Mouse (Mus musculus) neural tube, embryonic 11.5 days (tissue): ENCODE measurements at regions not wholly inside any gene's neighbourhood (a gene's known extent, or its start where the extent isn't known, plus 50 kb on each side); places are given as distances from the start of the nearest gene placed in this dataset.
A peak's percentile ranks its signal among the peaks of the same experiment; 100 is the strongest.

Experiments used
- ATAC-seq: fragments of 200-750 bp; cut with Nextera tagmentation; 2 replicates; pipeline ENCODE4 v1.8.0; 2017; ENCODE audit warnings: moderate number of reproducible peaks, mild to moderate bottlenecking, moderate TSS enrichment, moderate library complexity; ENCODE audit not compliant: insufficient read depth, low FRiP score, low TSS enrichment
- DNase-seq: peaks from one replicate; pipeline ENCODE4 v3.0.0-alpha.2; 2015; ENCODE audit warnings: low spot score
- H3K27ac ChIP-seq: fragments of 300-500 bp; sonication (generic); 2 replicates; pipeline ENCODE4 v1.5.1; 2014; ENCODE audit warnings: low read depth, mild to moderate bottlenecking, low read length
- H3K27me3 ChIP-seq: fragments of 300-500 bp; sonication (generic); 2 replicates; pipeline ENCODE4 v1.6.1; 2014; ENCODE audit warnings: mild to moderate bottlenecking, low read length, mixed read lengths; ENCODE audit not compliant: control insufficient read depth, insufficient read depth
- H3K36me3 ChIP-seq: fragments of 300-500 bp; sonication (generic); 2 replicates; pipeline ENCODE4 v1.6.1; 2014; ENCODE audit warnings: mild to moderate bottlenecking, low read length, moderate library complexity, mixed read lengths; ENCODE audit not compliant: control insufficient read depth, insufficient read depth
- H3K4me1 ChIP-seq: fragments of 300-500 bp; sonication (generic); 2 replicates; pipeline ENCODE4 v1.6.1; 2014; ENCODE audit warnings: low read length, mixed read lengths; ENCODE audit not compliant: control insufficient read depth, insufficient read depth
- H3K4me2 ChIP-seq: fragments of 300-500 bp; sonication (generic); 2 replicates; pipeline ENCODE4 v1.6.1; 2014; ENCODE audit warnings: low read depth, mild to moderate bottlenecking, moderate library complexity
- H3K4me3 ChIP-seq: fragments of 300-500 bp; sonication (generic); 2 replicates; pipeline ENCODE4 v1.5.1; 2014; ENCODE audit warnings: low read depth, low read length
- H3K9ac ChIP-seq: fragments of 300-500 bp; sonication (generic); 2 replicates; pipeline ENCODE4 v1.6.1; 2014; ENCODE audit warnings: mild to moderate bottlenecking, low read length
- H3K9me3 ChIP-seq: fragments of 300-500 bp; sonication (generic); 2 replicates; pipeline ENCODE4 v1.6.1; 2016; ENCODE audit warnings: low read length; ENCODE audit not compliant: control insufficient read depth
- WGBS: fragments of 180-500 bp; shearing (Covaris S2); extraction: QIAGEN DNeasy Blood & Tissue Kit; methylation state at CpG from one replicate; pipeline ENCODE4 v1.1.7; 2014; 5-methylcytosine and 5-hydroxymethylcytosine counted together

- Histone ChIP-seq H3K4me3 (no peak overlapping the region), H3K9me3 (no peaks in the 10 kb centered on the region), H3K9ac (no peak overlapping the region; the same call in 1 of the 2 replicates), H3K4me1 (no peaks in the 10 kb centered on the region), H3K4me2 (no peak overlapping the region), H3K27ac (no peak overlapping the region), H3K36me3 (no peaks in the 10 kb centered on the region), H3K27me3 (no peaks in the 10 kb centered on the region)
- DNase-seq, result peak; percentile 41
- no peak for ATAC-seq
- WGBS, result 23% methylated on average over 5 of the region's 5 CpGs
These were observed 338.4 kb downstream of the Rnd3 start for GRCm38 (mm10) chr2:50810336-50811066.

GRCm38 (mm10) chr2:50809823-50810222, 339.1 kb downstream of the Rnd3 start:
- H3K27ac ChIP-seq, result no peak overlapping the region
- H3K36me3 ChIP-seq, result no peaks in the 10 kb centered on the region
- WGBS, result 58% methylated on average over 3 of the region's 3 CpGs
- DNase-seq, result no peak
- no peak overlapping the region for H3K9ac ChIP-seq
- H3K27me3 ChIP-seq, result no peaks in the 10 kb centered on the region
- H3K4me3 ChIP-seq, result no peak overlapping the region
- no peaks in the 10 kb centered on the region for H3K9me3 ChIP-seq
- H3K4me2 ChIP-seq, result no peak overlapping the region
- no peak for ATAC-seq
- no peaks in the 10 kb centered on the region for H3K4me1 ChIP-seq

- no peak overlapping the region for H3K9ac ChIP-seq
- no peak for DNase-seq
- H3K4me2 ChIP-seq, result no peak overlapping the region
- ATAC-seq, result no peak
- no peaks in the 10 kb centered on the region for H3K36me3 ChIP-seq
- no peaks in the 10 kb centered on the region for H3K4me1 ChIP-seq
- H3K27me3 ChIP-seq, result no peaks in the 10 kb centered on the region
- WGBS, result 89% methylated on average over 6 of the region's 6 CpGs
- H3K4me3 ChIP-seq, result no peak overlapping the region
- no peaks in the 10 kb centered on the region for H3K9me3 ChIP-seq
- H3K27ac ChIP-seq, result no peak overlapping the region
These were observed 341.6 kb downstream of the Rnd3 start for GRCm38 (mm10) chr2:50807162-50807960.

- WGBS, result 82% methylated on average over 3 of the region's 3 CpGs
These were observed 343.3 kb downstream of the Rnd3 start for GRCm38 (mm10) chr2:50805645-50806044.

GRCm38 (mm10) chr2:50796087-50796486, 352.8 kb downstream of the Rnd3 start:
- Histone ChIP-seq H3K36me3 (no peaks in the 10 kb centered on the region), H3K4me2 (no peak overlapping the region), H3K9ac (no peak overlapping the region), H3K27me3 (no peaks in the 10 kb centered on the region), H3K4me3 (no peak overlapping the region), H3K27ac (no peak overlapping the region), H3K9me3 (no peaks in the 10 kb centered on the region), H3K4me1 (no peaks in the 10 kb centered on the region)
- WGBS, result 90% methylated on average over 3 of the region's 3 CpGs
- ATAC-seq (no peak), DNase-seq (no peak)

More at GRCm38 (mm10) chr2:50805645-50806044, 343.3 kb downstream of the Rnd3 start:
- ATAC-seq (no peak), DNase-seq (no peak)
- no peak overlapping the region for H3K4me2 ChIP-seq
- H3K27me3 ChIP-seq, result no peaks in the 10 kb centered on the region
- H3K9me3 ChIP-seq, result no peaks in the 10 kb centered on the region
- no peak overlapping the region for H3K4me3 ChIP-seq
- H3K27ac ChIP-seq, result no peak overlapping the region
- H3K4me1 ChIP-seq, result no peaks in the 10 kb centered on the region
- no peak overlapping the region for H3K9ac ChIP-seq
- no peaks in the 10 kb centered on the region for H3K36me3 ChIP-seq

GRCm38 (mm10) chr2:50793616-50794015, 355.3 kb downstream of the Rnd3 start:
- H3K9me3 ChIP-seq, result no peaks in the 10 kb centered on the region
- DNase-seq (no peak), ATAC-seq (no peak)
- H3K9ac ChIP-seq, result no peak overlapping the region
- H3K4me3 ChIP-seq, result no peak overlapping the region
- H3K27me3 ChIP-seq, result no peaks in the 10 kb centered on the region
- no peaks in the 10 kb centered on the region for H3K4me1 ChIP-seq
- no peak overlapping the region for H3K27ac ChIP-seq
- H3K4me2 ChIP-seq, result no peak overlapping the region
- WGBS, result 78% methylated on average over 2 of the region's 2 CpGs
- no peaks in the 10 kb centered on the region for H3K36me3 ChIP-seq

GRCm38 (mm10) chr2:50793067-50793466, 355.8 kb downstream of the Rnd3 start:
- Histone ChIP-seq H3K9ac (no peak overlapping the region), H3K9me3 (no peaks in the 10 kb centered on the region), H3K4me1 (no peaks in the 10 kb centered on the region), H3K27ac (no peak overlapping the region), H3K4me2 (no peak overlapping the region), H3K4me3 (no peak overlapping the region), H3K27me3 (no peaks in the 10 kb centered on the region), H3K36me3 (no peaks in the 10 kb centered on the region)
- no peak for DNase-seq
- ATAC-seq, result no peak
- WGBS, result 56% methylated on average over 1 of the region's 1 CpGs

- H3K27me3 ChIP-seq, result no peaks in the 10 kb centered on the region
- WGBS, result 65% methylated on average over 4 of the region's 4 CpGs
- no peak overlapping the region for H3K27ac ChIP-seq
- no peaks in the 10 kb centered on the region for H3K4me1 ChIP-seq
- H3K9ac ChIP-seq, result no peak overlapping the region
- H3K4me2 ChIP-seq, result no peak overlapping the region
- ATAC-seq (no peak), DNase-seq (no peak)
- no peak overlapping the region for H3K4me3 ChIP-seq
- no peaks in the 10 kb centered on the region for H3K9me3 ChIP-seq
- H3K36me3 ChIP-seq, result no peaks in the 10 kb centered on the region
These were observed 359.8 kb downstream of the Rnd3 start for GRCm38 (mm10) chr2:50789051-50789651.
